Mouse (Mus musculus) spleen, postnatal 10 days (tissue): ENCODE data around the gene Dap.

Source experiments
- DNase-seq, 2 experiments: peaks; one replicate each; pipeline ENCODE4 v3.0.0; 2021 to 2022; ENCODE audit warnings: low spot score in 2 of 2

The Dap gene

GRCm38 (mm10) chr15:31224135-31224761, at the start of gene Dap:
Dap (plus strand) TSS chr15:31224314.
- DNase-seq: peak; percentile 93 to 98

DNA sequence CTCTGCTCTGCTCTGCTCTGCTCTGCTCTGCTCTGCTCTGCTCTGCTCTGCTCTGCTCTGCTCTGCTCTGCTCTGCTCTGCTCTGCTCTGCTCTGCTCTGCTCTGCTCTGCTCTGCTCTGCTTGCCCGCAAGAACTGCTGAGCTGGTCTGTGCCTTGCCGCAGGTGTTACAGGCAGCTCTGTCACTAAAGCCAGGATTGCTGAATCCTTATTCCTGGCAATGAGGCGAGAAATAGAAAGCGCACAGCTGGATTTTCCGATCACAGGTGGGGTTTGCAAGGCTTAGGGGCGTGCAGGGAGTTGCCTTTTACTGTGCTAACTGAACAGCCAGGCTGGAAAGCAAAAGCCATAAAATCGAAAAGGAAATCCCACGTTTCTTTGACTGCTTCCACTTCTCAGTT, 47.5 kb upstream of the Dap start:
- no peak for DNase-seq

DNA sequence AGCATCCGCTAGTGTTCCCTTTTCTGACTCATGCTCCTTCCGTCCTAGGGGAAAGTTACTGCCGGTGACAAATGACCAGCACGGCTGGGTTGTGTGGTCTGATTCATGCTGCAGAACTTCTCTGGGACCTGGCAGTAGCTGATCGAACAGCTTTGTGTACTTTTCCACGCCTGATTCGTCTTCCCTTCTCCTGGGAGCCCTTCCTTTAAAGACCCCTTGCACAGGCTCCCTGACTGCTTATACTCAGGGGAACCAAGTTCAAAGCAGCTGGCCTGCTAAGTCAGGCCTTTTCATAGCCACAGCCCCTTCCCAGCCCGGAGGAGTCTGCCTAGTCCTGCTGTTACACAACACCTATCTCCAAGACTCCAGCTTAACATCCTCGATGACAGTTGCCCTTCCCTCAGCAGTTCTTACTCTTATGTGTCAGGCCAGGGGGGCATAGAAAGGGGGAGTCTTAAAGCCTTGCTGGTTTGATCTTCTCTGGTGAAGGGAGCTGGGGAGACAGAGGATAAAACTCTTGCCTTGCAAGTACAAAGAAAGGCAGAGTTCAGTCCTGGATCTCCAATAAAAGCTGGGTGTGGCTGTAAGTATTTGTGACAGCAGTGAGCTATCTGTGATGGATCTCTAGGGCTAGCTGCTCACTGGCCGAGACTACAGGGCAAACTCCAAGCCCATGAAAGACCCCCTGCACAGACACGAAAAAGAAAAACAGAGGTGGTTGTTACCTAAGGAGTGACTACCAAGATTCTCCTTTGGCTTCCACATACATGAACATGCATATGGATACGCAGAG, 39.3 kb upstream of the Dap start:
- no peak for DNase-seq

DNA sequence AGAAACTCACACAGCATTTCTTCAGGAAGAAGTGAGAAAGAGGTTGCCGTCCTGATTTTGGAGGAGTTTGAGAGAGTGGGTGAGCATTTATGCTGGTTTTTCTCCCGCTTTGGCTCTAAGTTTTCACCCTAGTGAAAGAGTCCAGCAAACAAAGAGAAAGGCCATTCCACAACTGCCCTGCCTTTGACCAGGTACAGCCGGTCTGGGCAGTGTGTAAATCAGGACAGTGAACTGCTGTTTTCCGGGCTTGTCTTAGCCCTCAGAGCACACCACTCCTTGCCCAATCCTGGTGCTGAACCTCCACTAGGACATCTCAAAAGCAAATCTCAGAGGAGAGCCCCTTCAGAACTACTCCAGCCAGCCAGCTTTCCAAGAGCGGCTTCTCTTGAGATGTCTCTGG, 38.6 kb upstream of the Dap start:
- no peak for DNase-seq

- DNase-seq: no peak
Measured at GRCm38 (mm10) chr15:31186371-31186901, 37.7 kb upstream of the Dap start.

DNA sequence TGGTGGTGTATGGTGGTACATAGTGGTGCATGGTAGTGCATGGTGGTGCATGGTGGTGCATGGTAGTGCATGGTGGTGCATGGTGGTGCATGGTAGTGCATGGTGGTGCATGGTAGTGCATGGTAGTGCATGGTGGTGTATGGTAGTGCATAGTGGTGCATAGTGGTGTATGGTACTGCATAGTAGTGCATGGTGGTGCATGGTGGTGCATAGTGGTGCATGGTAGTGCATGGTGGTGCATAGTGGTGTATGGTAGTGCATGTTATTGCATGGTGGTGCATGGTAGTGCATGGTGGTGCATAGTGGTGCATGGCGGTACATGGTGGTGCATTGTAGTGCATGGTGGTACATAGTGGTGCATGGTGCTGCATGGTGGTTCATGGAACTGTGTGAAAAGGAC, 31.6 kb upstream of the Dap start:
- no peak for DNase-seq

GRCm38 (mm10) chr15:31195776-31196175, 28.3 kb upstream of the Dap start:
- no peak for DNase-seq

GRCm38 (mm10) chr15:31207346-31208093, 16.6 kb upstream of the Dap start:
- no peak for DNase-seq

GRCm38 (mm10) chr15:31211910-31212309, 12.2 kb upstream of the Dap start:
- no peak for DNase-seq

DNA sequence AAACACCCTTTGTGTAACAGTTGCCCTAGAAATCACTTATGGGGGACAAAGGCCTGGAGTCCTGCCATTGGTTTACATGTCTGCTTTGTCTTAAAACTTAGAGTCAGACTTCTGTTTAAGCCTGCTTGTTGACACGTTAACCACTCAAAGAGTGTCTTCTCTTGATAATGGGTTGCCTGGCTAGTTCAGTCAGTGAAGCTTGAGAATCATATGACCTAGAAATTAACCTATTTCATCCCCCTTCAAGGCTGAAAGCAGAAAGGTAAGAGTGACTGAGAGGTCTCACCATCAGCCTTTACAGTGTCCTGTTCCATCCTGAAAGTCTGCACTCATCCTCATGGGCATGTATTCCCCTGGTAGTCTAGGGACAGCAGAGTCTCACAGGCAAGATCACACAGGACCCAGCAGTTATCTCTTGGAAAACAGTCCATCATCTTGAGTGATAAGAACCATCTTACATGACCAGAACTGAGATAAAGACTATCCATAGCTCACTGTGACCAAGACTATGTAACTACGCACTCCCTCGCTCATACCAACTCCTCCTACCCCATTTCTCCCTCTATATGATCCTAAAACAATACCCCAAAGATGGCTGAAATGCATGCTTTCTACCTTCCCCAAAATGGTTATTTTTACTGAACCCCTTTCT, 10.4 kb upstream of the Dap start:
- DNase-seq: no peak

GRCm38 (mm10) chr15:31222216-31222615, 1.9 kb upstream of the Dap start:
- no peak for DNase-seq

DNA sequence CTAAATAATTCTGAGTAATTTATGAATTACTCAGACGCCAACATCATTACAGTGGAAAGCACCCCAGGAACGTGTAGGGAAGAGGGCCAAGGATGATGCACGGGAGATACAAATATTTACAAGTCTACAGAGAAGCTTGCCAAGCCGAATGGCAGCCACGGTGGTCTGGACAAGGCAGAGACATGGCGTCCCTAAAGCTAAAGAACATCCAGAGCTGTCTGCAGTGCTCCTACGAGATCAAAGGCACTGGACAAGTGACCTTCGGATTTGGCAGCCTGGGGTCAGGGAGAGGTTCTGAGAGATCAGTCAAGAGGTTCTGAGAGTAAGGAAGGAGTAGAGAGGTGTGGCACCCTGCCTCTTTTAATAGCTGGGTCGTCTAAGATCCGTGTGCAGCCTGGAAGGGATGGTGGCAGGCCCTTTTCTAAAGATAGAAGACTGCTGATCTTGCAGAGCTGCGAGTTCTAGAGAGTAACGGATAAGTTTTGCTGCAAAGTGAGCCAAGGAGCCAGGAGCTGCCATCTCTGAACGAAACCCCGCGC, 449 bp upstream of the Dap start:
- no peak for DNase-seq

- peak in 1 of 2 experiments; percentile 22 for DNase-seq
Measured at GRCm38 (mm10) chr15:31224806-31225642, 910 bp downstream of the Dap start.

DNA sequence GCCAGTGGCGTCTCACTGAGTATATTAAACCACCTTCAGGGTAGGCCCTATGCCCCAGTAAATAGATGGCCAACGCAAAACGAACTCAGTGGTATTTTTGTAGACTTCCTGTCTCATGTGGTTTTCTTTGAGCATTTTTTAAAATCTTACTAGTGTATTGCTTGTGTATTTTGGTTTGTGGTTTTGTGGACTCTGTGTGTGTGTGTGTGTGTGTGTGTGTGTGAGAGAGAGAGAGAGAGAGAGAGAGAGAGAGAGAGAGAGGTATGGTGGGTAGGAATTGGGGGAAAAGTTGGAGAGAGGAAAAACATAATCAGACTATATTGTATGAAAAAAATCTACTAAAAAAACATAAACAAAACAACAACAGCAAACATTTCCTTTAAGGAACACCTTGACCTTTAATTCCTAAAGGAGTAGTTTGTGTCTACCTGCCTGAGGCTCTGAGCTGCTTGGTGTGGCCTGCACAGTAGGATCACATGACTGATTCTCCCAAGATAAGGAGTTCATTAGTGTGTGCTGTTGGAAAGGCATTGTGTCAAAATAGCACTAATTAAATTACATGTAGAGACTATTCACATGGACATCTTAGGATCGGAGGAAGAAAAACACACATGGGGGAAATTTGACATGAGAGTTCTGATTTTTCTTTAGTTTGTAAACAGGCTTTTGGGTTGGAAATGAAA, 1.7 kb downstream of the Dap start:
- DNase-seq: no peak

DNA sequence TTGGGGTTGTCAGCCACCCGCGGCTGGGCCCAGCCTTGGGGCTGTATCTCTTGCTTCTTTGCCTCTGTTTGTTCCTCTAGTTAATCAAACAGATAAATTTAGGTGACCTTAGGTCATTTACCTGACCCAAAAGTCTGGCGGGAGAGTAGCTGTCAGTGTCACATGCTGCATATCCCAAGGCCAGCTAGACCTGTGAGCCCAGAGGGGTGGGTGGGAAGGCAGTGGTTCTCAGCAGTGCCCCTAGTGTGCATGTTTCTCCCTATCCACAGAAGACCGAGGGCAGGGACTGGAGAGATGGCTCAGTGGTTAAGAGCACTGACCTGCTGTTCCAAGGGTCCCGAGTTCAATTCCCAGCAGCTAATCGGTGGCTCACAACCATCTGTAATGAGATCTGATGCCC, 2.4 kb downstream of the Dap start:
- DNase-seq: no peak

- no peak for DNase-seq
Measured at GRCm38 (mm10) chr15:31227793-31228192, 3.7 kb downstream of the Dap start.

DNA sequence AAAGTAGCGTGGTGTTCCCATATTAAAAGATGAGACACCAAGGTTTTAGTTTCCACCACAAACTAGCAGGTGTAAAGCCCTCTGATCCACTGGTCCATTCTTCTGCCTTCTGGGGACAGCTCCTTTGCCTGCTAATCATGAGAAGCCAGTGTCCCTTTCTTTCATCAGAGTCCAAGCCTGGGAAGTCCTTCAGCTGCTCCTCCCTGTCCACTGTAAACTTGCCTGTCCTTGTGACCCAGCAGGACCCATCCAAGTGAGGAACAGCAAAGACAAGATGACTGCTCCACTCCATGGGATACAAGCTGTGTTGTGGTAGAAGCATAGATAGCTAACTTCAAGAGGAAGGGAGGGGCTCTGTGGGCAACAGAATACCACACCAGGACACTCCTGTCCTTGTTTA, 8.9 kb downstream of the Dap start:
- no peak for DNase-seq

DNA sequence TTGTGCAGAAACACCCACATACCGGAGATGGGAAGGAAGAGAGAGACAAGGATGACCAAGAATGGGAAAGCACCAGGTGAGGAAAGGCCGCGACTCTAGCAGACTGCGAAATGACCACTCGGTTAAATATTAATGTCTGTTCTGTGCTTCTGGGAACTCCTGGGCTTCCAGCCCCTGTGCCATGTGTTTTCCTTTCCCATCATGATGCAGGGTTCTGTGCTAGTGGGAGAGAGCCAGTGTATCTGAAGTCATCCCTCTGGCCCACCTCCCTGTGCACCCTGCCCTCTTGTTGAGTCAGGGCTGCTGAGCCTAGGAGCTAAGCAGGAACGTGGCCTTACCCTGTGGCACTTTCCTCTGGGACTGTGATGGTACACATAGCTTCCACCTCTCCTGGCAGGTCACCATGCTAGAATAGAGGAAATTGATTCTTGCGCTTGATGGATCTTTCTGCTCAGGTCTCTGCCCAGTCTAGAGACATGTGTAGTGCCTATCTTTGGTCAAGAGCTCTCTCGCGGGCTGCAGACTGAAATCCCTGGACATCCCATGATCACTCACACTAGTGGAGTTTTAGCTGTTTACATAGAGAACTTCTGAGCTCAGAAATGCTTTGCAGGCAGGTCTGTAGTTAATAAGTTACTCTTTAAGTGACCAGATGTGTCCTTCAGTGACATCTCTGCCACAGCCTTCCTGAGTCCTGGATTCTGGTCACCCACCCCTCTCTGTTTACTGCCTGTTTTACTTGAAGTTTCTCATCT, 11.9 kb downstream of the Dap start:
- no peak for DNase-seq

GRCm38 (mm10) chr15:31236549-31236907, 12.4 kb downstream of the Dap start:
- no peak for DNase-seq

- DNase-seq: no peak
Measured at GRCm38 (mm10) chr15:31237368-31237767, 13.3 kb downstream of the Dap start.
